Mouse (Mus musculus) forebrain, embryonic 10.5 days (tissue): ENCODE measurements around the gene Zwilch. TPM values are rescaled to one million over a fixed set of nuclear protein-coding genes. Genes with fewer than 3 reads are reported as not detected.
A peak's percentile ranks its signal among the peaks of the same experiment; 100 is the strongest.

Experiments used
- DNase-seq: peaks from one replicate; pipeline ENCODE4 v3.0.0-alpha.2; 2017; ENCODE audit warnings: low spot score; ENCODE audit errors: extremely low spot score
- H3K27ac ChIP-seq: fragments of 300-500 bp; sonication (generic); 2 replicates; pipeline ENCODE4 v1.5.1; 2016; ENCODE audit warnings: mild to moderate bottlenecking
- H3K27me3 ChIP-seq: fragments of 300-500 bp; sonication (generic); 2 replicates; pipeline ENCODE4 v1.6.1; 2016; ENCODE audit warnings: mild to moderate bottlenecking; ENCODE audit not compliant: poor library complexity, severe bottlenecking
- H3K36me3 ChIP-seq: fragments of 300-500 bp; sonication (generic); replicated peaks from 2 replicates; pipeline ENCODE4 v1.6.1; 2016; ENCODE audit warnings: mild to moderate bottlenecking, moderate library complexity
- H3K4me1 ChIP-seq: fragments of 300-500 bp; sonication (generic); 2 replicates; pipeline ENCODE4 v1.6.1; 2016
- H3K4me3 ChIP-seq: fragments of 300-500 bp; sonication (generic); 2 replicates; pipeline ENCODE4 v1.5.1; 2016; ENCODE audit warnings: mild to moderate bottlenecking, moderate library complexity
- H3K9me3 ChIP-seq: fragments of 300-500 bp; sonication (generic); 2 replicates; pipeline ENCODE4 v1.6.1; 2016; ENCODE audit warnings: mild to moderate bottlenecking, moderate library complexity
- WGBS: fragments of 180-500 bp; shearing (Covaris S2); methylation state at CpG from one replicate; pipeline ENCODE4 v1.1.7; 2016; 5-methylcytosine and 5-hydroxymethylcytosine counted together
- polyA plus RNA-seq: library from polyadenylated mRNA; unstranded; fragments of >200 nt; fragmentation: Nextera tagmentation; extraction: Ambion mirVana; gene quantifications from 2 replicates; pipeline ENCODE4 v1.2.1, GENCODE M21; 2016

The Zwilch gene
- polyA plus RNA-seq, 1 experiment from 2014 or later = 47.5 TPM

DNA sequence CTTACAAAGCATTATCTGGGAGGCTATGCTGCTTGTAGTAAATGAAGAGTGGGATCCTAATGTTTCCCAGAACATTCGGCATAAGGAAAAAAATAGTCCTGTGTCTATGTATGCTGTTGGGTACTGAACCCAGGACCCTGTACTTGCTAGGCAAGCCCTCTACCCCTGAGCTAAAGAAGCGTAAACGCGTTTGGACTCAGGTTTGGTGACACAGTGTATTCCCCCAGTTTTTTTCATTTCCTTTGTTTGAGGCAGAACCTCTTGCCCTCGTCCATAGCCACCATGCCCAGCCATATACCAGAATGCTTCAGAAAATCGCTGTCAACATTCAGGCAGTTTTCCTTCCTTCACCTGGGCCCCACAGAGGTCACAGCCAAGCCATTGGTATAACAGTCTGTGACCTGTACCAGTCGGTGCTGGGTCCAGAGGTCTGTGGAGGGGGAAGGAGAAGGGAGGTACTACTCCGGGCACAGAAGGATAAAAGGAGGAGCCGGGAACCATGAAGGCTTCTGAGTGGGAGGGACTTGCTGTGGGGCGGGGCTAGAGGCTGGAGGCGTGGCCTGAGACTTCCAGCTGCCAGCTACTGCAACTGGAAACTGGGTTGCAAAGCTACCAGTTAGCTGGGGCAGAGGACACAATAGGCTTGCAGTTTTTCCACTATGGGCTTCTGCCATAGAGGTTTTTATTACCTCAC is 52.2 kb downstream of the Zwilch start:
- DNase-seq = no peak
- 50% methylated on average over 11 of the region's 11 CpGs for WGBS
- H3K9me3 ChIP-seq = no peaks in the 10 kb centered on the region
- no peaks in the 10 kb centered on the region for H3K36me3 ChIP-seq
- H3K27ac ChIP-seq = no peak overlapping the region
- H3K4me1 ChIP-seq = peaks cover 17% of the 10 kb centered on the region
- no peaks in the 10 kb centered on the region for H3K27me3 ChIP-seq
- no peak overlapping the region for H3K4me3 ChIP-seq

DNA sequence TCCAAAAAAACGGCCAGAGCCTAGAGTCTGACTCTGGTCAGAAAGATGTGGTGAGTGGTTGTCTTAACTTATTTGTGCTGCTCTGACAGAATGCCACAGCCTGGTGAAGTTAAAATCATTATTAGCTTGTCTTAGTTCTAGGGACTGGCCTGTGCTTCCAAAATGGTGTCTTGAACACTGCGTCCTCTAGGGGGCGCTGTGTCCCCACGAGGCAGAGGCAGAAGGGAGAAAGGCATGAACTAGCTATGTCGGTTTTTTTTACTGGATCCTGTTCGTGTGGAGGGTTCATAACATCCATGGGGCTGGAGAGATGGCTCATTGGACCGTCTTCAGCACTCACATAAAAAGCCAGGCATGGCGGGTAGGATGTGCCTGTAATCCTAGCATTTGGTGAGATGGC is 53.0 kb downstream of the Zwilch start:
- no peak overlapping the region for H3K27ac ChIP-seq
- no peaks in the 10 kb centered on the region for H3K27me3 ChIP-seq
- H3K4me3 ChIP-seq = no peak overlapping the region
- 35% methylated on average over 8 of the region's 8 CpGs for WGBS
- no peaks in the 10 kb centered on the region for H3K9me3 ChIP-seq
- H3K4me1 ChIP-seq = peaks cover 10% of the 10 kb centered on the region; the same call in 1 of the 2 replicates
- peak; percentile 52 for DNase-seq
- H3K36me3 ChIP-seq = no peaks in the 10 kb centered on the region

DNA sequence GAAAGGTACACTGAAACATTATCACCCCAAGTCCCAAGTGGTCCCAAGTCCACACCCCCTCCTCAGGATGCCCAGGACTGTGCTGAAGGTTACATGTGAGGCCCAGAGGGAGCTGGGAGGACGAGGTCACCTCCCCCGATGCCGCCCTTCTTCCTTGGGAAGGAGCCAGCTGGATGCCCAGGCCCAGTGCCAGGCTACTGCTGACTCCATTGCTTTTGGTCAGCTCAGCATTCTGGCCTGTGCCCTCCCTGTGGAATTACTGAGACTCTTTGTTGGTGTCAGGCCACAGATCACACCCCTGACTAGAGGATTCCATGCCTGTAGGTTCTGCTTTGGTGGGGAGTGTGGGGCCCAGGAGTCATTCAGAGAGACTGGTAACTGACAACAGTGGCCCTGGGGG is 56.0 kb downstream of the Zwilch start, which contains the start of gene Lctl:
Gene Lctl, plus strand, starts transcription at position 272 of the 400 bp plus-strand sequence.
- Histone ChIP-seq H3K27ac (no peak within 1 kb of the TSS), H3K4me3 (no peak within 1 kb of the TSS), H3K4me1 (peaks cover 8% of the 10 kb centered on the region; the same call in 1 of the 2 replicates), H3K27me3 (no peaks in the 10 kb centered on the region), H3K9me3 (no peaks in the 10 kb centered on the region), H3K36me3 (no peaks in the 10 kb centered on the region)
- 96% methylated on average over 3 of the region's 3 CpGs for WGBS
- DNase-seq = no peak

DNA sequence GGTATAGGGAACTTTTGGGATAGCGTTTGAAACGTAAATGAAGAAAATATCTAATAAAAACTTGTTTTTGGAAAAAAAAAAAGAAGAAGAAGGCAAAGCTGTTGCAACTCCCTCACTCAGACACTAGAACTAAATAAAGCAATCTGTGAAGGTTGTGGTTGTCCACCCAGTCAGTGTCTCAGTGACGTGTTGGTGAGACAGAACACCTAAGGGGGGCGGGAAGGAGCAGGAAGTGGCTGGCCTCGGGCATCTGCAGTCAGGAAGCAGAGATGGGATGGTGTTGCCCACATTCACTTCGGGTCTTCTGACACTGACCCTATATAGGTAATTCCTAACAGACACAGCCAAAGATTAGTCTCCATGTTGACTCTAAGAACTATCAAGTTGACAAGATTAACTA is 57.1 kb downstream of the Zwilch start:
- WGBS = 85% methylated on average over 6 of the region's 6 CpGs
- Histone ChIP-seq H3K27ac (no peak overlapping the region), H3K27me3 (no peaks in the 10 kb centered on the region), H3K4me1 (peaks cover 5% of the 10 kb centered on the region; the same call in 1 of the 2 replicates), H3K4me3 (no peak overlapping the region), H3K36me3 (no peaks in the 10 kb centered on the region), H3K9me3 (no peaks in the 10 kb centered on the region)
- no peak for DNase-seq

DNA sequence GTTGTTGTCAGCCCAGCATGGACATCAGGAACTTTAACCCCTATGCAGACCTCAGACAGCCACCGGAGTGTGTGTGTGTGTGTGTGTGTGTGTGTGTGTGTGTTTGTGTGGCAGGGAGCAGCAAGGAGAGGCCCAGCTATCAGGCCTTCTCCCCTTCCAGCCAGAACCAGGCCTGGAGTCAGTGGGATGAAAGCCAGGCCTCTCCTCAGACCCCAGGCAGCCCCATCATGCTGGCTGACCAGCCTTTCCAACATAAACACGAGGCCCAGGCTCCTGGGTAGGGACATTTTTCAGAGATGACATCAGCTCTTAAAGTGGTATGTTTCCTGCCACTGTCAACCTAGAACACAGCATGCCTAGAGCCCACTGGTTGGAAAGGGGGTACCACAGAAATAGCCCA is 58.3 kb downstream of the Zwilch start:
- Histone ChIP-seq H3K27ac (peak overlapping the region; percentile 36), H3K36me3 (no peaks in the 10 kb centered on the region), H3K9me3 (no peaks in the 10 kb centered on the region), H3K4me3 (no peak overlapping the region), H3K27me3 (no peaks in the 10 kb centered on the region), H3K4me1 (0 out of 2 replicates have a peak, but pooled peaks cover 5% of the 10 kb centered on the region)
- DNase-seq = no peak
- 68% methylated on average over 2 of the region's 2 CpGs for WGBS

DNA sequence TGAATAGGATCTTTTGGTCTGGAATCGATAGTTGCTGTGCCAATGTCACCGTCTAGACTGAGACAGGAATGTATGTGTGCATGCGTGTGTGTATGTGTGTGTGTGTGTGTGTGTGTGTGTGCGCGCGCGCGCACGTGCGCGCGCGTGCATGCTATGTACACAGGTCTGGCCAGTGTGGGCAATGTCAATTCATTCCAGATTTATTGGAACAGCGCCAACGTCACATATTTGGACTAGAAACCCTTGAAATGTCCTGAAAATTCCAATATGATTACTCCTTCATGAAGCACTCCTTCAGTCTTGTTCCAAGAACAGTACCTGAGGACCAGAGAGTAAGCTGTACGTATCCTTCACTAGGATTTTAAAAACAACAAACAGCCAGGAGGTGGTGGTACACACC is 62.4 kb downstream of the Zwilch start:
- 96% methylated on average over 16 of the region's 16 CpGs for WGBS

DNA sequence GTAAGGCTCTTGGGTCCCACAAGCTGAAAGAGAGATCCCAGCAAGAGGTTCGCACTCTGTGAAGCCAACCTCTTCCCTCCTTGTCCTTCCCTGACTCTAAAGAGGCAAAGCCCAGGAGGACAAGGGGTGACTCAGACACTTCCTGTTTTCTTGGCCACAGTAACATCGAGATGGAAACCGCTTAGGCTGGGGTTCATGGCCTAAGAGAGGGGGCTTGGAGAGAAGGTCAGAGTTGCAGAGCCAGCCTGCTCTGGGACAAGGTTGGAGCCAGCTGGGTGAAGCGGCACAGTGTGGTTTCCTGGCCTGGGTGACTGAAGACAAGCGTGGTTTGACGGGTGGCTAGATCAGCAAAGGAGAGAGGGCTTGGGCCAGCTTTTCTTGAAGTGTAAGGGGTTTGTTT is 67.6 kb downstream of the Zwilch start:
- no peak overlapping the region for H3K4me3 ChIP-seq
- H3K27ac ChIP-seq = no peak overlapping the region
- H3K27me3 ChIP-seq = no peaks in the 10 kb centered on the region
- WGBS = 79% methylated on average over 6 of the region's 6 CpGs
- no peaks in the 10 kb centered on the region for H3K4me1 ChIP-seq
- H3K9me3 ChIP-seq = no peaks in the 10 kb centered on the region
- no peaks in the 10 kb centered on the region for H3K36me3 ChIP-seq
- no peak for DNase-seq

More for the DNA sequence above, 62.4 kb downstream of the Zwilch start:
- Histone ChIP-seq H3K27ac (no peak overlapping the region), H3K4me1 (0 out of 2 replicates have a peak, but pooled peaks cover 5% of the 10 kb centered on the region), H3K36me3 (no peaks in the 10 kb centered on the region), H3K4me3 (no peak overlapping the region), H3K27me3 (no peaks in the 10 kb centered on the region), H3K9me3 (no peaks in the 10 kb centered on the region)
- no peak for DNase-seq

DNA sequence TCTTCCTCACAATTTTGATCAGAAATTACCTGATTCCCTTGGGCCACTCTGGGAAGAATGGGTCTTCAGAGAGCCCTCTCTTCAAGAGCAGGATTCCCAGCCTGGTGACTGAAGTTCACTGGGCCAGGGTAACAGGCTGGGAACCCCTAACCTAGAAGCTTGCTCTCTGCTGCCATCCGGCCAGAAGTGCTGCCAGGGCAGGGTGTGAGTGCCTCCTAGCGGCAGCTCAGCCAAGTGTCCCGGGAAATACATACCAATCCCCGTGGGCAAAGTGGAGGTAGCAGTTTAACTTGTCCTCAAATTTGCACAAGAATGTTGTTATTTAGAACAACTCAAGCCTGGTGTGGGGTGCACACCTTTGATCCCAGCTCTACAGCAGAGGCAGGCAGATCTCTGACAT is 72.5 kb downstream of the Zwilch start:
- 3% methylated on average over 4 of the region's 4 CpGs for WGBS
- Histone ChIP-seq H3K27ac (no peak overlapping the region), H3K27me3 (no peaks in the 10 kb centered on the region), H3K9me3 (no peaks in the 10 kb centered on the region), H3K4me3 (no peak overlapping the region), H3K4me1 (no peaks in the 10 kb centered on the region), H3K36me3 (no peaks in the 10 kb centered on the region)
- peak; percentile 81 for DNase-seq

DNA sequence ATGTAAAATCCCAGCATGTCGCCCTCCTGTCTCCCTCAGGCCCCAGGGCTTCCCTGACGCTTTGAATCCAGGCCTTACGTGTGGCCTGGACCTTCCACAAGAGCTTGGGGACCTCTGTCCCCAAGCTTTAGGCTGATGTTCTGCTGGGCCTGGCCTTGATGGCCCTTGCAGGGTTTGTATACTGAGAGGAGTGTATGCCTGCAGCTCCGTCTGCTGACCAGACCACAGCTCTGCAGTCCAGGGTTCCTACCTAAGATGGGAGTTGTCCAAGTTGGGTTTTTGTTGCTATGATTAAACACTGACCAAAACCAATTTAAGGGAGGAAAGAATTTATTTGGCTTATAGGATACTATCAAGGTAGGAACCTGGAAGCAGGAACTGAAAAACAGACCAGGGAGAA is 74.6 kb downstream of the Zwilch start:
- DNase-seq = no peak
- Histone ChIP-seq H3K9me3 (no peaks in the 10 kb centered on the region), H3K4me3 (no peak overlapping the region), H3K27ac (no peak overlapping the region), H3K36me3 (no peaks in the 10 kb centered on the region), H3K27me3 (no peaks in the 10 kb centered on the region), H3K4me1 (peaks cover 16% of the 10 kb centered on the region)
- 62% methylated on average over 4 of the region's 4 CpGs for WGBS

DNA sequence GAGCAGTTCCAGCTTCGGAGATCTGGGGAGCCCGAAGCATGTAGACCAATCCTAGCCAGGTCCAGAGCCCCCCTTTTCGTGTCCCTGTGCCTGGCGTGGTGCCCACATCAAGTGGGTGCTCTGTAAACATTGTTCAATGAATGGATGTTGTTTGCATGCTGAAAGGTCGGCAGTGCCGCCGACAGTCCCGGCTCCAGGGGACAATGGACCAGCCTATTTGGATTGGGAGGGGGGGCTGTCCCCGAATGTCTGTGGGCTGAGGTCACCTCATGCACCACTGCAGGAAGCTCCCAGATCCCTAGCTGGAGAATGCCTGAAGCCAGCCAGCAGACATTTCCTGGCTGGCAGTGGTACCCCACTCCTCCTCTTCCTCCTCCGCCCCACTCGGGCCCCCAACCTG is 78.8 kb downstream of the Zwilch start:
- H3K4me3 ChIP-seq = no peak overlapping the region
- 75% methylated on average over 11 of the region's 11 CpGs for WGBS
- H3K27me3 ChIP-seq = no peaks in the 10 kb centered on the region
- H3K27ac ChIP-seq = peak overlapping the region; percentile 67
- H3K4me1 ChIP-seq = peaks cover 20% of the 10 kb centered on the region
- no peaks in the 10 kb centered on the region for H3K36me3 ChIP-seq
- H3K9me3 ChIP-seq = no peaks in the 10 kb centered on the region
- no peak for DNase-seq

DNA sequence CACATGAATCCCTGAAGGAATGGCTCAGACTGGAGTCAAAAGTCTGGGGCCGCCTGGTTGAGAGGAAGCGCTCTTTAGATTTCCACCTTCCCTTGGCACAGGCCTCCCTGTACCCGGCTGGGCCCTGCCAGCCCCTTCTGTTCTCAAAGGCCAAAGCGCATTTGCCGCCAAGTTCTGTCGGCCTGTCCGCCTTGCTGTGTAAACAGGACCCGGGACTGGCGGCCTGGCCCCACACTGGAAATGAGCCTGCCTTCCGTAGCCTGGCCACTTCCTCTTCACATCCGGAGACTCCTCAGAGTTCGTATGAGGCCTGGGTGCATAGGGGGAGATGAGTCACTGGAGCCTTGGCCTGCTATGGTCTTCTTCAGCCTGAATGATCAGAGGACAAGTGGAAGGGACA is 83.9 kb downstream of the Zwilch start:
- DNase-seq = no peak
- H3K27ac ChIP-seq = peak overlapping the region; percentile 54
- H3K27me3 ChIP-seq = peaks cover 31% of the 10 kb centered on the region
- H3K9me3 ChIP-seq = no peaks in the 10 kb centered on the region
- WGBS = 72% methylated on average over 12 of the region's 12 CpGs
- no peaks in the 10 kb centered on the region for H3K36me3 ChIP-seq
- peaks cover 46% of the 10 kb centered on the region for H3K4me1 ChIP-seq
- no peak overlapping the region for H3K4me3 ChIP-seq

DNA sequence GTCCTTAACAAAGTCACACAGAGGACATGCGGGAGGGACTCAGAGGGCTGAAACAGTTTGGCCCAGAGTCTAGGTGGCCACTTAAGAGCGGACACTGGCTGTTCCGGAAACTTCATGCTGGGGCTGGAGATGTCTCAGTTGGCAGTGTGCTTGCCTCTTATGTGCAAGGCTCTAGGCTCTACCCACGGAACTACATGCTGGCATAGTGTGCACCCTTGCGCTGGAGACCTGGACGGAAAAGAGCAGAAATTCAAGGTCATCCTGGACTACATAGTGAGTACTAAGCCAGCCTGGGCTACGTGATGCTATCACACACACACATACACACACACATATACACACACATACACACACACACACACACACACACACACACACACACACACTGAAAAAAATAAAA is 84.6 kb downstream of the Zwilch start:
- no peaks in the 10 kb centered on the region for H3K36me3 ChIP-seq
- no peak overlapping the region for H3K27ac ChIP-seq
- no peak overlapping the region for H3K4me3 ChIP-seq
- 87% methylated on average over 7 of the region's 7 CpGs for WGBS
- peaks cover 38% of the 10 kb centered on the region for H3K27me3 ChIP-seq
- peaks cover 42% of the 10 kb centered on the region for H3K4me1 ChIP-seq
- no peaks in the 10 kb centered on the region for H3K9me3 ChIP-seq
- no peak for DNase-seq

DNA sequence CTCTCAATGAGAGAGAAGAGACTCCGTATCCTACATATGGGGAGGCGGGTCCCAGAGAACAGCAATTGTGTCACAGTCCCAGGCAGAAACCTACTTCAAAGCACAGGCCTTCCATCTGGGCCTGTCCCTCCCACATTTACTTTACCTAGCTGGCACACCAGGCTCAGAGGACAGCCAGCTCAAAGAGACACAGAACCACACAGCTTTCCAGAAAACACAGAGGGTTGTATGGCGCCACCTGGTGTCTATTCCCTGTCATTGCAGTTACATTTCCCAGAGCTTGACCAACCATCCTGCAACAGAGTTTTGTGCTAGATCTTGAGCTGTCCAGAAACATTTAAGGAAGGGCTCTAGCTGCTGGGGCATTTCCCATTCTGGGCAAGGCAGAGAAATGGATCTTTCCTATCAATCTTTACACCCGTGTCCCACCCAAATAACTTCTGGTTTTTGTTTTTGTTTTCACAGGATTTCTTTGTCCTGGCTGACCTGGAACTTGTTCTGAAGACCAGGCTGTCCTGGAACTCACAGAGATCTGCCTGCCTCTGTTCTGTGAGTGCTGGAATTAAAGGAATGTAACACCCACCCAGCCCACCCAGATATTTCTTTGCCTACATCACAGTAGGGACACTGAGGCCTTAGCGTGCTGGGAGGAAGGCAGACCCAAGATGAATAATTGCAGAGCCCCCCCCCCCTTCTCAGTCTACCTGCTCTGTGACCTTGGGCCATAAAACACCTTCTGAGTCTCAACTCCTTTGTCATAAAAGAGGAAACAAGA is 85.3 kb downstream of the Zwilch start:
- Histone ChIP-seq H3K27ac (peak overlapping the region; percentile 26), H3K4me1 (peaks cover 39% of the 10 kb centered on the region), H3K27me3 (peaks cover 45% of the 10 kb centered on the region), H3K9me3 (no peaks in the 10 kb centered on the region), H3K36me3 (no peaks in the 10 kb centered on the region), H3K4me3 (no peak overlapping the region)
- 48% methylated on average over 5 of the region's 5 CpGs for WGBS
- DNase-seq = peak; percentile 84
